Comparison of ENCODE assay signal across 8 mouse cellular contexts in genomic region chr16:30008451-30009357, GRCm38 (mm10). TPM values are rescaled to one million over a fixed set of nuclear protein-coding genes. Genes with fewer than 3 reads are reported as not detected.
DNase-seq lines count a peak whose midpoint lies in the region; ATAC-seq and TF ChIP-seq lines count a peak whose summit lies in the region.

No protein-coding gene starts in this region.

- peaks cover 44% of the 10 kb centered on the region for H3K27me3 ChIP-seq in hindbrain, embryonic 14.5 days (ENCODE audit: control insufficient read depth, insufficient read depth, low read length)

- peak overlapping the region; percentile 40; the same call in 1 of the 2 replicates for H3K27ac ChIP-seq in hindbrain, embryonic 14.5 days
- H3K27ac ChIP-seq in left cerebral cortex, adult 2 months, result peak overlapping the region; percentile 89

- DNase-seq in Muller cell, postnatal 12 days (ENCODE audit: inconsistent ontology term), result peak; percentile 99
- peak; percentile 83 for DNase-seq in cerebellum, postnatal 14 days
- DNase-seq in frontal cortex, postnatal 36 days (ENCODE audit: low spot score in 2 of 2), result peak; percentile 81 to 84
- peak; percentile 78 for DNase-seq in hindbrain, embryonic 14.5 days (ENCODE audit: low spot score)
- peak; percentile 84 for DNase-seq in left cerebral cortex, adult 2 months (ENCODE audit: extremely low spot score in 1 of 2, low spot score in 2 of 2)
- DNase-seq in right cerebral cortex, postnatal 14 days, result peak; percentile 88
- DNase-seq in urinary bladder, postnatal 36 days (ENCODE audit: low spot score in 2 of 2), result peak; percentile 81 to 89

- no peaks in the 10 kb centered on the region for H3K9me3 ChIP-seq in hindbrain, embryonic 14.5 days (ENCODE audit: control insufficient read depth, low read length)

- H3K9ac ChIP-seq in hindbrain, embryonic 14.5 days, result peak overlapping the region; percentile 53

- peak; percentile 93 for ATAC-seq in hindbrain, embryonic 14.5 days (ENCODE audit: low FRiP score)
- ATAC-seq in megakaryocyte, adult 5-6 weeks (ENCODE audit: poor library complexity, severe bottlenecking), result peak; percentile 69

- peak; percentile 61 for TF ChIP-seq CTCF in left cerebral cortex, adult 2 months (IDR thresholded peaks at IDR 0.05)

- under 1% methylated on average over 50 of the region's 62 CpGs for WGBS in hindbrain, embryonic 14.5 days

- intact Hi-C loops in left cerebral cortex, adult 2 months (cut with DNase I), result loop anchor here (1.0 to 5.0 kb wide), 7 partner anchors 14 to 276 kb away; no protein-coding TSS in a partner anchor

- H3K4me1 ChIP-seq in hindbrain, embryonic 14.5 days (replicated peaks; ENCODE audit: control insufficient read depth, insufficient read depth, low read length), result peaks cover 15% of the 10 kb centered on the region

- no peaks in the 10 kb centered on the region for H3K36me3 ChIP-seq in hindbrain, embryonic 14.5 days (replicated peaks; ENCODE audit: control insufficient read depth, insufficient read depth)

- peak overlapping the region; percentile 46 for H3K4me3 ChIP-seq in hindbrain, embryonic 14.5 days (replicated peaks; ENCODE audit: low read length)
- peak overlapping the region; percentile 50 for H3K4me3 ChIP-seq in left cerebral cortex, adult 2 months

- H3K4me2 ChIP-seq in hindbrain, embryonic 14.5 days (replicated peaks), result peak overlapping the region; percentile 90

RNA-seq across cellular contexts. Expression of gene Hes1, which starts 55.5 kb away (rescaled TPM):
- polyA plus RNA-seq in hindbrain, embryonic 14.5 days (2014; fragmentation: Nextera tagmentation; extraction: Ambion mirVana), result 14.0 and 18.0 TPM in 2 replicates
- 10 to 100 TPM; 20.2 to 21.8 TPM for total RNA-seq in left cerebral cortex, adult 2 months (2021)
- 0.60 and 0.71 TPM in 2 replicates for total RNA-seq in megakaryocyte, adult 5-6 weeks (2015)
- total RNA-seq in megakaryocyte, adult 5-6 weeks (2017), result 0.18 and 0.49 TPM in 2 replicates

Comparison
In these comparisons a context has a peak if more than half of its experiments do, and no peak if none do; other contexts are left out.
1. Peak in every context shown above with its lines: DNase-seq, ATAC-seq, H3K4me3 ChIP-seq and H3K27ac ChIP-seq.
2. RNA of gene Hes1, which starts 55.5 kb away (total RNA-seq): 20.2 to 21.8 TPM in left cerebral cortex, adult 2 months; 0.18 to 0.71 TPM in megakaryocyte, adult 5-6 weeks; every median in the first group is over 10 times any median in the second.